Mouse (Mus musculus): Measurements from ENCODE around the gene Srek1ip1.

GRCm38 (mm10) chr13:104883566-104884249 lies 91.4 kb downstream of the Srek1ip1 start:
- no peak for TF ChIP-seq CTCF (IDR thresholded peaks at IDR 0.05; ENCODE audit: insufficient read depth, low read length)
- TF ChIP-seq POLR2A (IDR thresholded peaks at IDR 0.05; ENCODE audit: borderline replicate concordance, extremely low read depth, low read depth, low read length): no peak

Measured in lung, adult 2 months (tissue).